Mouse (Mus musculus) heart, postnatal 14 days (tissue): ENCODE data around the gene Arpc1b. TPM values are rescaled to one million over a fixed set of nuclear protein-coding genes. Genes with fewer than 3 reads are reported as not detected.
"Not testable (repeated sequence)": the region's sequence is repeated elsewhere in the genome, so short reads cannot be mapped to it uniquely, and the experiment has no call there.

Experiments
- DNase-seq, 2 experiments: peaks; one replicate each; pipeline ENCODE4 v3.0.0; 2021 to 2022
- intact Hi-C: fragments of 180-260 bp; cut with DNase I; formaldehyde crosslinking; loops from one replicate; pipeline ENCODE4 v1.15.1; 2025
- total RNA-seq, 2 experiments: library from RNA; stranded (reverse); gene quantifications; 2 replicates each; pipeline ENCODE4 v1.2.3; 2021

Gene Arpc1b
- total RNA-seq, 2 experiments from 2014 or later, result 97.2 to 113 TPM

- intact Hi-C loops, result no loop called here
- no peak for DNase-seq
Observed at GRCm38 (mm10) chr5:145110401-145110800, 3.6 kb upstream of the Arpc1b start.

GRCm38 (mm10) chr5:145112566-145112965 lies 1.4 kb upstream of the Arpc1b start:
- intact Hi-C loops, result no loop called here

GRCm38 (mm10) chr5:145113416-145113815 lies 599 bp upstream of the Arpc1b start:
- no peak for DNase-seq
- intact Hi-C loops, result no loop called here

More at GRCm38 (mm10) chr5:145112566-145112965, 1.4 kb upstream of the Arpc1b start:
- DNase-seq, result no peak

- peak; percentile 78 to 82 for DNase-seq
- intact Hi-C loops, result loop anchor here (2.0 kb wide), 1 partner anchor 30 kb away; the partner anchor contains the start of gene Kpna7
Observed at GRCm38 (mm10) chr5:145114606-145115473, 825 bp downstream of the Arpc1b start.

GRCm38 (mm10) chr5:145115736-145116135 lies 1.7 kb downstream of the Arpc1b start:
- no peak for DNase-seq
- intact Hi-C loops, result loop anchor here (2.0 kb wide), 1 partner anchor 31 kb away; the partner anchor contains the start of gene Kpna7

GRCm38 (mm10) chr5:145116316-145116715 lies 2.3 kb downstream of the Arpc1b start:
- peak; percentile 66 to 73 for DNase-seq
- intact Hi-C loops, result no loop called here

GRCm38 (mm10) chr5:145116916-145117315 lies 2.9 kb downstream of the Arpc1b start:
- peak; percentile 82 to 83 for DNase-seq
- intact Hi-C loops, result no loop called here

GRCm38 (mm10) chr5:145118005-145118404 lies 4.0 kb downstream of the Arpc1b start:
- intact Hi-C loops, result loop anchor here (2.0 kb wide), 1 partner anchor 15 kb away; no protein-coding TSS in a partner anchor
- no peak for DNase-seq

GRCm38 (mm10) chr5:145118461-145118860 lies 4.4 kb downstream of the Arpc1b start:
- intact Hi-C loops, result loop anchor here (2.0 kb wide), 1 partner anchor 14 kb away; no protein-coding TSS in a partner anchor
- DNase-seq, result no peak

- intact Hi-C loops, result loop anchor here (2.0 kb wide), 1 partner anchor 13 kb away; no protein-coding TSS in a partner anchor
- DNase-seq, result no peak
Observed at GRCm38 (mm10) chr5:145119385-145119784, 5.4 kb downstream of the Arpc1b start.

- peak in 1 of 2 experiments; percentile 33 for DNase-seq
- intact Hi-C loops, result no loop called here
Observed at GRCm38 (mm10) chr5:145120921-145121320, 6.9 kb downstream of the Arpc1b start.

GRCm38 (mm10) chr5:145123396-145123795 lies 9.4 kb downstream of the Arpc1b start:
- DNase-seq, result no peak
- intact Hi-C loops, result no loop called here

GRCm38 (mm10) chr5:145126580-145126979 lies 12.6 kb downstream of the Arpc1b start:
- intact Hi-C loops, result no loop called here
- DNase-seq, result no peak

- intact Hi-C loops, result no loop called here
- DNase-seq, result peak; percentile 47 to 55
Observed at GRCm38 (mm10) chr5:145129124-145129523, 15.1 kb downstream of the Arpc1b start.

GRCm38 (mm10) chr5:145129773-145130172 lies 15.8 kb downstream of the Arpc1b start:
- intact Hi-C loops, DNase-seq: not testable (repeated sequence)

- intact Hi-C loops, result no loop called here
Observed at GRCm38 (mm10) chr5:145130191-145130590, 16.2 kb downstream of the Arpc1b start.

GRCm38 (mm10) chr5:145130995-145131394 lies 17.0 kb downstream of the Arpc1b start:
- intact Hi-C loops, result no loop called here
- no peak for DNase-seq

More at GRCm38 (mm10) chr5:145130191-145130590, 16.2 kb downstream of the Arpc1b start:
- DNase-seq, result peak in 1 of 2 experiments; percentile 19

GRCm38 (mm10) chr5:145133275-145133674 lies 19.3 kb downstream of the Arpc1b start:
- not testable (repeated sequence) for DNase-seq
- intact Hi-C loops, result loop anchor here (2.0 kb wide), 1 partner anchor 14 kb away; no protein-coding TSS in a partner anchor

GRCm38 (mm10) chr5:145138836-145139235 lies 24.8 kb downstream of the Arpc1b start:
- no peak for DNase-seq
- intact Hi-C loops, result no loop called here

GRCm38 (mm10) chr5:145139571-145140519 lies 25.8 kb downstream of the Arpc1b start, which contains the start of the genes Pdap1 and Bud31:
Gene Pdap1 (minus strand): TSS chr5:145140238.
Gene Bud31 (plus strand): TSS chr5:145140362.
- peak; percentile 95 to 96 for DNase-seq
- intact Hi-C loops, result loop anchor here (2.0 kb wide), 2 partner anchors 27 to 65 kb away; partner anchors contain the start of genes Cpsf4, Ptcd1 and Zkscan5
